Mouse (Mus musculus) heart, embryonic 15.5 days (tissue): ENCODE results near the gene Ddx20. TPM values are rescaled to one million over a fixed set of nuclear protein-coding genes. Genes with fewer than 3 reads are reported as not detected.

ENCODE experiments used
- ATAC-seq: fragments of 200-750 bp; cut with Nextera tagmentation; replicated peaks from 2 replicates; pipeline ENCODE4 v1.8.0; 2017; ENCODE audit warnings: low read depth, moderate TSS enrichment; ENCODE audit not compliant: insufficient number of reproducible peaks, insufficient read depth, low FRiP score
- H3K27ac ChIP-seq: fragments of 300-500 bp; sonication (generic); 2 replicates; pipeline ENCODE4 v1.5.1; 2015; ENCODE audit warnings: mild to moderate bottlenecking, inconsistent platforms
- H3K27me3 ChIP-seq: fragments of 300-500 bp; sonication (generic); 2 replicates; pipeline ENCODE4 v1.6.1; 2015; ENCODE audit warnings: inconsistent platforms
- H3K36me3 ChIP-seq: fragments of 300-500 bp; sonication (generic); 2 replicates; pipeline ENCODE4 v1.6.1; 2015; ENCODE audit warnings: mild to moderate bottlenecking, inconsistent platforms
- H3K4me1 ChIP-seq: fragments of 300-500 bp; sonication (generic); replicated peaks from 2 replicates; pipeline ENCODE4 v1.6.1; 2015; ENCODE audit warnings: inconsistent platforms
- H3K4me2 ChIP-seq: fragments of 300-500 bp; sonication (generic); 2 replicates; pipeline ENCODE4 v1.6.1; 2015; ENCODE audit warnings: inconsistent platforms, mild to moderate bottlenecking, moderate library complexity
- H3K4me3 ChIP-seq: fragments of 300-500 bp; sonication (generic); 2 replicates; pipeline ENCODE4 v1.5.1; 2015; ENCODE audit warnings: mild to moderate bottlenecking, inconsistent platforms
- H3K9ac ChIP-seq: fragments of 300-500 bp; sonication (generic); 2 replicates; pipeline ENCODE4 v1.6.1; 2015; ENCODE audit warnings: mild to moderate bottlenecking, inconsistent platforms
- H3K9me3 ChIP-seq: fragments of 300-500 bp; sonication (generic); replicated peaks from 2 replicates; pipeline ENCODE4 v1.6.1; 2016; ENCODE audit warnings: inconsistent platforms
- WGBS: fragments of 180-500 bp; shearing (Covaris S2); methylation state at CpG from one replicate; pipeline ENCODE4 v1.1.7; 2015; ENCODE audit warnings: mixed read lengths; 5-methylcytosine and 5-hydroxymethylcytosine counted together
- polyA plus RNA-seq: library from polyadenylated mRNA; unstranded; fragments of >200 nt; fragmentation: Nextera tagmentation; extraction: Ambion mirVana; gene quantifications from 2 replicates; pipeline ENCODE4 v1.2.1, GENCODE M21; 2015

Gene Ddx20
- polyA plus RNA-seq, 1 experiment from 2014 or later: 18.1 TPM

- H3K27me3 ChIP-seq: no peaks in the 10 kb centered on the region
- H3K36me3 ChIP-seq: no peaks in the 10 kb centered on the region
- no peak overlapping the region for H3K27ac ChIP-seq
- H3K4me2 ChIP-seq: no peak overlapping the region
- WGBS: 61% methylated on average over 14 of the region's 14 CpGs
- H3K9me3 ChIP-seq: no peaks in the 10 kb centered on the region
- peaks cover 33% of the 10 kb centered on the region for H3K4me1 ChIP-seq
- ATAC-seq: no peak
- H3K9ac ChIP-seq: no peak overlapping the region
- H3K4me3 ChIP-seq: no peak overlapping the region
Observed at GRCm38 (mm10) chr3:105693327-105694080, 6.1 kb upstream of the Ddx20 start.

DNA sequence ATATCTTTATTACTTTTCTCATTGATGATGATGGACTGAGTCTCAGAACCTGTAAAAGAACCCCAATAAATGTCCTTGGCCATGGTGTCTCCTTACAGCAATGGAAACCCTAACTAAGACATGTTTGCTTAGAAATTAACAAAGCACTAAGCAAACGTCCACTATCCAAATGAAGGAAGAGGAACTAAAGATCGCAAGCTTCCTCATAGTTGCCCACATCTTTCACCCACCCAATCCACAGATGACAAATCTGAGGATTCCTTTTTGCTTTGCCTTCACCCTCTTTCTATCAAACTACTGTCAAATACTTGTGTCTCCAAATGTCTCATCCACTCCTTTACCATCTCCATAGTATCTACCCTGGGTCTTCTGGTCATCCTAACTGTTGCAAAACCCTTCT, 1.2 kb upstream of the Ddx20 start:
- WGBS: 91% methylated on average over 2 of the region's 2 CpGs
- Histone ChIP-seq H3K4me3 (no peak overlapping the region), H3K27me3 (no peaks in the 10 kb centered on the region), H3K4me1 (peaks cover 11% of the 10 kb centered on the region; the same call in 1 of the 2 replicates), H3K36me3 (peaks cover 9% of the 10 kb centered on the region; the same call in 1 of the 2 replicates), H3K4me2 (no peak overlapping the region), H3K27ac (no peak overlapping the region), H3K9me3 (no peaks in the 10 kb centered on the region), H3K9ac (no peak overlapping the region)
- ATAC-seq: no peak

DNA sequence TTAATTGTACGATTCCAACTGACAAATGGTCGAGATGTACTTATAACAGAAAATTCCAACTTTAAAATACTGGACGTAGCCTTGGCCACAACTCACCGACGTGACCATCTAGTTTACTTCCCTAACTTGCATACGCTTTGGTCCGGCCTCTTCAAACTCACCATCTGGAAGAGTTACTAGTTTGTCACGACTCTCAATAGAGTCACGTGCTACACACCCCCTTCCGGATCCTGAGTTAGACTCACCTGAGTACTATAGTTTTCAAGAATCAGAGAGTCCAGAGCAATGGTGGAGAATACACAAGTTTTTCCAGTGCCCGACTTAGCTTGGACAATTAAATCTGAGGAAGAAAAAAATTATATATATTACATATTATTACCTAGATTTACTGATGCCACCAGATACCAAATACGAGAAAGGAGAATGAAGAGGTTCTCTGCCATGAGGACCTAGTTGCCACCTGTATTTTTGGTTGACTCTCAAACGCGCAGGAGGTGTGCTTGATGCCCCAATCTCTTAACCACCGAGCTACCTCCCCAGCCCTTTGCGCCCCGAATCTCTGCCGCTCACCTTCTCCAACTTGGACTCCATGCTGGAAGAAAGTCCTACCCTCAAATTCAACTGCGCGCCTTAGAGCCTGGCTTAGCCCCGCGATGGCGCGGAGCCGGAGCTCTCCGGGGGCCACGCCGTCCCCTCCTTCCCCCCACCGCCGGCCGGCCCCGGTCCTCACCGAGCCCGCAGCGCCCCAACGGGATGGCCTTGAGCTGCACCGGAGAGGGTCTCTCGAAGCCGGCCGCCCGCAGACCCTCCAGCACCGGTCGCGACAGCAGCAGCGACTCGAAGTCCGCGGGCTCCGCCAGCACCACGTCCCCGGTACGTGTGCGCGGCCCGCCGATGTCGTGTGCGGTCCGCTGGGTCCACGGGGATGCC, 715 bp downstream of the Ddx20 start:
- Histone ChIP-seq H3K4me2 (peak overlapping the region; percentile 78), H3K27ac (peak overlapping the region; percentile 84), H3K4me3 (peak overlapping the region; percentile 99), H3K9ac (peak overlapping the region; percentile 95), H3K27me3 (no peaks in the 10 kb centered on the region), H3K9me3 (no peaks in the 10 kb centered on the region), H3K4me1 (peaks cover 10% of the 10 kb centered on the region; the same call in 1 of the 2 replicates), H3K36me3 (peaks cover 22% of the 10 kb centered on the region; the same call in 1 of the 2 replicates)
- no peak; the same call in 1 of the 2 replicates for ATAC-seq
- WGBS: 8% methylated on average over 60 of the region's 60 CpGs

DNA sequence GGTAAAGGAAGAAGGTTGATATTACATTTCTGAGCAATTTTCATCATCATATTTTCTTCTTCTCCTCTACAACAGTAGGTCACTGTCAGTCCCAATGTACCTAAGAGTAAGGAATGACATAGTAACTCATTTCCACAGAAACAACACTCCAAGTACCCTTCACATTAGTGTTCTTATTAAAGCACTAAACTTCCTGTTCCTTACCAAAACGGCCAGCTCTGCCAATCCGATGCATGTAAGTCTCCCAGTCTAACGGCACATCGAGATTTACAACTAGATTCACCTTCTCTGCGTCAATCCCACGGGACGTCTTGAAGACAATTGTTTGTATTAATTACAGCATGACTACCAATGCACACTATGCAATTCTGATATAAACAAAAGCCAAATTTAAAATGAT, 7.0 kb downstream of the Ddx20 start:
- H3K27ac ChIP-seq: no peak overlapping the region
- H3K36me3 ChIP-seq: peaks cover 54% of the 10 kb centered on the region
- H3K4me2 ChIP-seq: no peak overlapping the region
- no peak for ATAC-seq
- WGBS: 89% methylated on average over 7 of the region's 7 CpGs
- H3K4me3 ChIP-seq: no peak overlapping the region
- H3K27me3 ChIP-seq: no peaks in the 10 kb centered on the region
- H3K9me3 ChIP-seq: no peaks in the 10 kb centered on the region
- no peak overlapping the region for H3K9ac ChIP-seq
- no peaks in the 10 kb centered on the region for H3K4me1 ChIP-seq

DNA sequence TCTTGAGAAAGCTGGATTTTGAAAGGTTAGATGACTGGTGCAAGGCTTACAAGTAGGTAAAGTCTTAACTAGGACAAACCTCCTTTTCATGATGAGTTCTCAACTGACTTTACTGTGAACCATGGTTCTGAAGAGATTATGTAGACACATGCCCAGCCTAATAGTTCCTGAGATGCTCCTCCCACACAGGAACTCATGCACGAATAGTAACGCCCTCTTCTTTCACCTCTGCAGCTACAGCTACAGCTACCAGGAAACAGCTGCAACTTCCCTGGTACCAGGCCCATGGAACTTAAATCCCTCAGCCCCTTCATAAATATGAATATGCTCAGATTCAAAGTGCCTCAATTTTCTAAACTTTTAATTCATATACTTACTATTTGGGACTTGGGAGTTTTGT, 11.4 kb downstream of the Ddx20 start:
- WGBS: 43% methylated on average over 2 of the region's 2 CpGs
- Histone ChIP-seq H3K27me3 (no peaks in the 10 kb centered on the region), H3K27ac (no peak overlapping the region), H3K9me3 (no peaks in the 10 kb centered on the region), H3K36me3 (peaks cover 28% of the 10 kb centered on the region), H3K4me2 (no peak overlapping the region), H3K4me1 (no peaks in the 10 kb centered on the region), H3K4me3 (no peak overlapping the region), H3K9ac (no peak overlapping the region)
- ATAC-seq: no peak

DNA sequence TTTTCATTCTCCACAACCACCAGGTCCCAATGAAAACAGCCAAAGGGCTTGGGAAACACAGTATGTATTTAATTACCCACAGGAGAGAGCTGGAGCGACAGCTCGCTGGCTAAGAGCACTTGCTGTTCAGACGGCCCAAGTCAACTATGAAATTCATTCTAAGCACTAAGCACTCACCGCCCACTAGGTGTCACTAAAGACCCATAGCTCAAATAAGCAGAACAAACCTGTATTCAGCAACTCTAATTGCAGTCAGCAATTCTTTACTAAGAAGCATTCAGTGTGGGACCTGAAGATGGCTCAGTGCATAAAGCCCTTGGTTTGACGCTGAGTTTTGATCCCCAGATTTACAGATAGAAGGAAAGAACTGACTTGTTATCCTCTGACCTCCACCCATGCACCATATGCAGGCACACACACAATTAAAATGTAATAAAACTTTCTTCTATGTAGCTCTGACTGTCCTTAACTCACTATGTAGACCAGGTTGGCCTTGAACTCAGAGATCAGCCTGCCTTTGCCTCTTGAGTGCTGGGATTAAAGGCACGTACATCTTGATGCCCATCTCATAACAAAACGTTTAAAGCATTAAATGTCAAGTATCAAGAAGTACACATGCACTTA, 12.7 kb downstream of the Ddx20 start:
- H3K27ac ChIP-seq: no peak overlapping the region
- WGBS: 19% methylated on average over 7 of the region's 7 CpGs
- H3K9ac ChIP-seq: no peak overlapping the region
- peaks cover 19% of the 10 kb centered on the region for H3K36me3 ChIP-seq
- H3K4me2 ChIP-seq: no peak overlapping the region
- no peaks in the 10 kb centered on the region for H3K4me1 ChIP-seq
- no peaks in the 10 kb centered on the region for H3K9me3 ChIP-seq
- no peak overlapping the region for H3K4me3 ChIP-seq
- 0 out of 2 replicates have a peak, but pooled peaks have one; percentile 27 for ATAC-seq
- no peaks in the 10 kb centered on the region for H3K27me3 ChIP-seq

DNA sequence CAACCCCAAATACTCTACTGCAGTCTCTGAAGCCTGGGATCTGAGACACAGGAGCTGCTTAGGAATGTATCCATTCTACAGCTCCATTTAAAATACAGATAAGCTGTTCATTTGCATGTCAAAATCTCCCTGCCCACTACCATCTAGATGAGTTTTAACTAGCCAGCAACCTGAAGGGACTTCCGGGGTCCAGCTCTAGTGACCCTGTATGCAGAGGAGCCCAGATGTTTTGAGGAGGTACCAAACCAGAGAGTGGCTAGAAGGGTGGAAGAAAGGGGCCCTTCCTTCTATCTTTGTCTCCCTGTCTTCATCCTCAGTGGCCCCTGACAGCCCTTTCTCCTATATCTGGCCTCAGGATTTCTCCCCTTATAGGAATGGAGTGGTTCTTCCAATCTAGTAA, 16.6 kb downstream of the Ddx20 start:
- Histone ChIP-seq H3K27me3 (no peaks in the 10 kb centered on the region), H3K9ac (no peak overlapping the region), H3K27ac (no peak overlapping the region), H3K4me2 (no peak overlapping the region), H3K4me1 (no peaks in the 10 kb centered on the region), H3K36me3 (no peaks in the 10 kb centered on the region), H3K9me3 (no peaks in the 10 kb centered on the region), H3K4me3 (no peak overlapping the region)
- 88% methylated on average over 1 of the region's 1 CpGs for WGBS
- ATAC-seq: no peak

GRCm38 (mm10) chr3:105669776-105670175, 17.6 kb downstream of the Ddx20 start:
- no peaks in the 10 kb centered on the region for H3K36me3 ChIP-seq
- H3K27me3 ChIP-seq: no peaks in the 10 kb centered on the region
- WGBS: 82% methylated on average over 3 of the region's 3 CpGs
- H3K9ac ChIP-seq: no peak overlapping the region
- H3K4me1 ChIP-seq: no peaks in the 10 kb centered on the region
- H3K9me3 ChIP-seq: no peaks in the 10 kb centered on the region
- no peak overlapping the region for H3K4me2 ChIP-seq
- H3K27ac ChIP-seq: no peak overlapping the region
- ATAC-seq: no peak
- H3K4me3 ChIP-seq: no peak overlapping the region

- Histone ChIP-seq H3K9ac (no peak overlapping the region), H3K4me3 (no peak overlapping the region), H3K36me3 (no peaks in the 10 kb centered on the region), H3K27ac (no peak overlapping the region), H3K4me2 (no peak overlapping the region), H3K4me1 (no peaks in the 10 kb centered on the region), H3K9me3 (no peaks in the 10 kb centered on the region), H3K27me3 (no peaks in the 10 kb centered on the region)
- ATAC-seq: no peak
- 47% methylated on average over 9 of the region's 9 CpGs for WGBS
Observed at GRCm38 (mm10) chr3:105668161-105668560, 19.2 kb downstream of the Ddx20 start.

GRCm38 (mm10) chr3:105666996-105667523, 20.3 kb downstream of the Ddx20 start:
- no peaks in the 10 kb centered on the region for H3K27me3 ChIP-seq
- no peak for ATAC-seq
- no peak overlapping the region for H3K27ac ChIP-seq
- WGBS: 59% methylated on average over 4 of the region's 4 CpGs
- H3K4me3 ChIP-seq: no peak overlapping the region
- no peak overlapping the region for H3K4me2 ChIP-seq
- no peak overlapping the region for H3K9ac ChIP-seq
- H3K36me3 ChIP-seq: no peaks in the 10 kb centered on the region
- H3K4me1 ChIP-seq: no peaks in the 10 kb centered on the region
- H3K9me3 ChIP-seq: no peaks in the 10 kb centered on the region
